Mouse (Mus musculus) hindbrain, embryonic 11.5 days (tissue): ENCODE data around the gene Plekhd1. TPM values are rescaled to one million over a fixed set of nuclear protein-coding genes. Genes with fewer than 3 reads are reported as not detected.

Experiments
- ATAC-seq: fragments of 200-750 bp; cut with Nextera tagmentation; 2 replicates; pipeline ENCODE4 v1.8.0; 2017; ENCODE audit warnings: mild to moderate bottlenecking, moderate TSS enrichment, moderate library complexity; ENCODE audit not compliant: low FRiP score
- DNase-seq: peaks from one replicate; pipeline ENCODE4 v3.0.0-alpha.2; 2015; ENCODE audit warnings: low spot score
- H3K27ac ChIP-seq: fragments of 300-500 bp; sonication (generic); 2 replicates; pipeline ENCODE4 v1.5.1; 2014; ENCODE audit warnings: mild to moderate bottlenecking, low read depth, low read length
- H3K27me3 ChIP-seq: fragments of 300-500 bp; sonication (generic); 2 replicates; pipeline ENCODE4 v1.6.1; 2014; ENCODE audit warnings: mild to moderate bottlenecking, low read length, moderate library complexity, mixed read lengths; ENCODE audit not compliant: control insufficient read depth, insufficient read depth
- H3K36me3 ChIP-seq: fragments of 300-500 bp; sonication (generic); 2 replicates; pipeline ENCODE4 v1.6.1; 2014; ENCODE audit warnings: mild to moderate bottlenecking, low read length, moderate library complexity, mixed read lengths; ENCODE audit not compliant: control insufficient read depth, insufficient read depth
- H3K4me1 ChIP-seq: fragments of 300-500 bp; sonication (generic); replicated peaks from 2 replicates; pipeline ENCODE4 v1.6.1; 2014; ENCODE audit warnings: low read length, mixed read lengths; ENCODE audit not compliant: control insufficient read depth, insufficient read depth
- H3K4me2 ChIP-seq: fragments of 300-500 bp; sonication (generic); replicated peaks from 2 replicates; pipeline ENCODE4 v1.6.1; 2014; ENCODE audit warnings: mild to moderate bottlenecking, low read depth, low read length
- H3K4me3 ChIP-seq: fragments of 300-500 bp; sonication (generic); 2 replicates; pipeline ENCODE4 v1.5.1; 2014; ENCODE audit warnings: low read depth, low read length
- H3K9ac ChIP-seq: fragments of 300-500 bp; sonication (generic); 2 replicates; pipeline ENCODE4 v1.6.1; 2014; ENCODE audit warnings: low read depth, low read length
- H3K9me3 ChIP-seq: fragments of 300-500 bp; sonication (generic); 2 replicates; pipeline ENCODE4 v1.6.1; 2016; ENCODE audit warnings: low read length; ENCODE audit not compliant: control insufficient read depth
- WGBS: fragments of 180-500 bp; shearing (Covaris S2); extraction: QIAGEN DNeasy Blood & Tissue Kit; methylation state at CpG from one replicate; pipeline ENCODE4 v1.1.7; 2014; 5-methylcytosine and 5-hydroxymethylcytosine counted together
- polyA plus RNA-seq: library from polyadenylated mRNA; unstranded; fragments of >200 nt; fragmentation: Nextera tagmentation; extraction: Ambion mirVana; gene quantifications from 2 replicates; pipeline ENCODE4 v1.2.1, GENCODE M21; 2014

Gene Plekhd1
- polyA plus RNA-seq, 1 experiment from 2014 or later, result 1.1 TPM

GRCm38 (mm10) chr12:80746031-80746813, 53.8 kb downstream of the Plekhd1 start:
- Histone ChIP-seq H3K27ac (0 out of 2 replicates have a peak overlapping the region, but pooled peaks have one; percentile 25), H3K4me1 (peaks cover 3% of the 10 kb centered on the region), H3K27me3 (no peaks in the 10 kb centered on the region), H3K36me3 (no peaks in the 10 kb centered on the region), H3K9ac (no peak overlapping the region), H3K4me3 (no peak overlapping the region), H3K4me2 (no peak overlapping the region; the same call in 1 of the 2 replicates), H3K9me3 (no peaks in the 10 kb centered on the region)
- DNase-seq (no peak), ATAC-seq (no peak)
- 61% methylated on average over 8 of the region's 8 CpGs for WGBS

- Histone ChIP-seq H3K4me2 (no peak overlapping the region), H3K27me3 (no peaks in the 10 kb centered on the region), H3K4me3 (no peak overlapping the region), H3K27ac (no peak overlapping the region), H3K9ac (no peak overlapping the region), H3K36me3 (peaks cover 16% of the 10 kb centered on the region), H3K4me1 (no peaks in the 10 kb centered on the region), H3K9me3 (peaks cover 7% of the 10 kb centered on the region)
- no peak for ATAC-seq
- 85% methylated on average over 6 of the region's 6 CpGs for WGBS
- DNase-seq, result no peak
Observed at GRCm38 (mm10) chr12:80751556-80751955, 59.2 kb downstream of the Plekhd1 start.

- ATAC-seq (peak; percentile 33), DNase-seq (peak; percentile 70)
- peak overlapping the region; percentile 97 for H3K9ac ChIP-seq
- H3K4me1 ChIP-seq, result peaks cover 12% of the 10 kb centered on the region
- no peak overlapping the region; the same call in 1 of the 2 replicates for H3K27ac ChIP-seq
- peaks cover 18% of the 10 kb centered on the region for H3K27me3 ChIP-seq
- 16% methylated on average over 87 of the region's 122 CpGs for WGBS
- peak overlapping the region; percentile 80 for H3K4me2 ChIP-seq
- H3K36me3 ChIP-seq, result peaks cover 38% of the 10 kb centered on the region
- peak overlapping the region; percentile 68 for H3K4me3 ChIP-seq
- H3K9me3 ChIP-seq, result peaks cover 25% of the 10 kb centered on the region
Observed at GRCm38 (mm10) chr12:80757751-80758558, 65.6 kb downstream of the Plekhd1 start.

- Histone ChIP-seq H3K27me3 (peaks cover 18% of the 10 kb centered on the region), H3K4me2 (peak overlapping the region; percentile 80), H3K4me3 (peak overlapping the region; percentile 68), H3K27ac (peak overlapping the region; percentile 98), H3K36me3 (peaks cover 38% of the 10 kb centered on the region), H3K4me1 (peaks cover 12% of the 10 kb centered on the region), H3K9ac (peak overlapping the region; percentile 97), H3K9me3 (peaks cover 25% of the 10 kb centered on the region)
- DNase-seq, result peak; percentile 61
- ATAC-seq, result no peak
- 16% methylated on average over 77 of the region's 92 CpGs for WGBS
Observed at GRCm38 (mm10) chr12:80758559-80759386, 66.4 kb downstream of the Plekhd1 start.

GRCm38 (mm10) chr12:80759387-80759712, 67.0 kb downstream of the Plekhd1 start:
- H3K9me3 ChIP-seq, result peaks cover 25% of the 10 kb centered on the region
- H3K27me3 ChIP-seq, result peaks cover 18% of the 10 kb centered on the region
- WGBS, result 7% methylated on average over 13 of the region's 13 CpGs
- H3K36me3 ChIP-seq, result peaks cover 38% of the 10 kb centered on the region
- H3K4me3 ChIP-seq, result peak overlapping the region; percentile 68
- peaks cover 12% of the 10 kb centered on the region for H3K4me1 ChIP-seq
- H3K4me2 ChIP-seq, result peak overlapping the region; percentile 80
- peak; percentile 30 for ATAC-seq
- peak overlapping the region; percentile 97 for H3K9ac ChIP-seq
- peak overlapping the region; percentile 98 for H3K27ac ChIP-seq
- no peak for DNase-seq

GRCm38 (mm10) chr12:80759713-80760395, 67.5 kb downstream of the Plekhd1 start:
- H3K4me2 ChIP-seq, result peak overlapping the region; percentile 80
- H3K4me1 ChIP-seq, result peaks cover 12% of the 10 kb centered on the region
- H3K9ac ChIP-seq, result peak overlapping the region; percentile 97
- peaks cover 18% of the 10 kb centered on the region for H3K27me3 ChIP-seq
- DNase-seq (peak; percentile 85), ATAC-seq (peak; percentile 73)
- 2% methylated on average over 22 of the region's 22 CpGs for WGBS
- H3K27ac ChIP-seq, result peak overlapping the region; percentile 98
- H3K9me3 ChIP-seq, result peaks cover 25% of the 10 kb centered on the region
- peaks cover 38% of the 10 kb centered on the region for H3K36me3 ChIP-seq
- peak overlapping the region; percentile 68 for H3K4me3 ChIP-seq

- Histone ChIP-seq H3K27me3 (peaks cover 18% of the 10 kb centered on the region), H3K4me1 (peaks cover 12% of the 10 kb centered on the region), H3K36me3 (peaks cover 34% of the 10 kb centered on the region), H3K9ac (peak within 1 kb of the TSS; percentile 97), H3K4me2 (peak within 1 kb of the TSS; percentile 80), H3K27ac (peak within 1 kb of the TSS; percentile 98), H3K9me3 (peaks cover 24% of the 10 kb centered on the region), H3K4me3 (peak within 1 kb of the TSS; percentile 68)
- under 1% methylated on average over 24 of the region's 24 CpGs for WGBS
- ATAC-seq (peak; percentile 69), DNase-seq (peak; percentile 93)
Observed at GRCm38 (mm10) chr12:80760396-80760801, 68.0 kb downstream of the Plekhd1 start, which contains the start of gene Ccdc177. Gene Ccdc177, minus strand, starts transcription at chr12:80760687.

- no peak for DNase-seq
- Histone ChIP-seq H3K4me3 (no peak overlapping the region), H3K4me2 (no peak overlapping the region), H3K4me1 (peaks cover 11% of the 10 kb centered on the region), H3K27me3 (peaks cover 7% of the 10 kb centered on the region), H3K36me3 (peaks cover 8% of the 10 kb centered on the region), H3K9ac (no peak overlapping the region), H3K9me3 (0 out of 2 replicates have a peak, but pooled peaks cover 4% of the 10 kb centered on the region), H3K27ac (no peak overlapping the region)
- no peak for ATAC-seq
- WGBS, result 92% methylated on average over 5 of the region's 5 CpGs
Observed at GRCm38 (mm10) chr12:80762982-80763381, 70.6 kb downstream of the Plekhd1 start.
